Mouse (Mus musculus) embryonic facial prominence, embryonic 15.5 days (tissue): Measurements from ENCODE around the gene Nol8. TPM values are rescaled to one million over a fixed set of nuclear protein-coding genes. Genes with fewer than 3 reads are reported as not detected.

ENCODE experiments used
- ATAC-seq: fragments of 200-750 bp; cut with Nextera tagmentation; 2 replicates; pipeline ENCODE4 v1.8.0; 2017; ENCODE audit warnings: low read depth, moderate TSS enrichment; ENCODE audit not compliant: insufficient number of reproducible peaks, low FRiP score, low TSS enrichment
- H3K27ac ChIP-seq: fragments of 300-500 bp; sonication (generic); replicated peaks from 2 replicates; pipeline ENCODE4 v1.5.1; 2015; ENCODE audit warnings: mild to moderate bottlenecking, inconsistent platforms
- H3K27me3 ChIP-seq: fragments of 300-500 bp; sonication (generic); 2 replicates; pipeline ENCODE4 v1.6.1; 2015; ENCODE audit warnings: inconsistent platforms
- H3K36me3 ChIP-seq: fragments of 300-500 bp; sonication (generic); 2 replicates; pipeline ENCODE4 v1.6.1; 2015; ENCODE audit warnings: mild to moderate bottlenecking, inconsistent platforms
- H3K4me1 ChIP-seq: fragments of 300-500 bp; sonication (generic); 2 replicates; pipeline ENCODE4 v1.6.1; 2015; ENCODE audit warnings: inconsistent platforms
- H3K4me2 ChIP-seq: fragments of 300-500 bp; sonication (generic); replicated peaks from 2 replicates; pipeline ENCODE4 v1.6.1; 2015; ENCODE audit warnings: mild to moderate bottlenecking, inconsistent platforms
- H3K4me3 ChIP-seq: fragments of 300-500 bp; sonication (generic); replicated peaks from 2 replicates; pipeline ENCODE4 v1.5.1; 2015; ENCODE audit warnings: mild to moderate bottlenecking, inconsistent platforms
- H3K9ac ChIP-seq: fragments of 300-500 bp; sonication (generic); 2 replicates; pipeline ENCODE4 v1.6.1; 2015; ENCODE audit warnings: inconsistent platforms
- H3K9me3 ChIP-seq: fragments of 300-500 bp; sonication (generic); replicated peaks from 2 replicates; pipeline ENCODE4 v1.6.1; 2016; ENCODE audit warnings: inconsistent platforms
- WGBS: fragments of 180-500 bp; shearing (Covaris S2); methylation state at CpG from one replicate; pipeline ENCODE4 v1.1.7; 2015; 5-methylcytosine and 5-hydroxymethylcytosine counted together
- polyA plus RNA-seq: library from polyadenylated mRNA; unstranded; fragments of >200 nt; fragmentation: Nextera tagmentation; extraction: Ambion mirVana; gene quantifications from 2 replicates; pipeline ENCODE4 v1.2.1, GENCODE M21; 2015

The Nol8 gene
- polyA plus RNA-seq, 1 experiment from 2014 or later: 12.9 TPM

DNA sequence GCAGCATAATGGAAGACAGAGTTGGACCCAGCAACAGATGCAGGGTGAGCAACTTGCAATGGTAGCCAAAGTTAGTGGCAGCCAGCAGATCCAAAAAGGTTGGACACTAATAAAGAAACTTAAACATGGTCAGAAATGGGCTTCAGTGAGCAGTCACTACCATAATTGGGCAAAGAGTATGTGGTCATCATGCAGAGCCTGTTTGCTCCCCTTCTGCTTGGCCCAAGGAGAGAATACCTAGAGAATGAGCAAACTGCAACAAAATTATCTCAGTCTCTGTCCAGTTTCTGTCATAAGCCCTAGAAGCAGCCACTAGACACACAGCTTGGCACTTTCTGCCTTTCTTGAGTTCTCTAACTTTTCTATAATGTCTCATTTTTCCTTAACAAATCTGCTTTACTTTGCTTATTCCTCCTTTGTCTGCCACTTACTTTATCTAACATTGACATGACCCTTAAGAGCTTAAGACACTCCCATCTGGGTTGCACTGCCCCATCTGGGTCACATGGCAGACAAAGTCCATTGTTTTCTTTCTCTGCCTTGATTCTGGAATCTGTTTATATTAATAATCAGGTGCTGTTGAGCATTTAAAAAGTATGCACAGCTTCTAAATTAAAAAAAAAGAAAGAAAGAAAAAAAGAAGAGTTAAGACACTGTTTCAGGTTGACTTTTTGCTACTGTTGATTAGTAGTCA lies 9.1 kb upstream of the Nol8 start:
- no peak overlapping the region for H3K9ac ChIP-seq
- H3K4me3 ChIP-seq: no peak overlapping the region
- no peak for ATAC-seq
- H3K9me3 ChIP-seq: no peaks in the 10 kb centered on the region
- no peak overlapping the region for H3K4me2 ChIP-seq
- no peaks in the 10 kb centered on the region for H3K36me3 ChIP-seq
- H3K27ac ChIP-seq: no peak overlapping the region; the same call in 1 of the 2 replicates
- no peaks in the 10 kb centered on the region for H3K4me1 ChIP-seq
- H3K27me3 ChIP-seq: no peaks in the 10 kb centered on the region

DNA sequence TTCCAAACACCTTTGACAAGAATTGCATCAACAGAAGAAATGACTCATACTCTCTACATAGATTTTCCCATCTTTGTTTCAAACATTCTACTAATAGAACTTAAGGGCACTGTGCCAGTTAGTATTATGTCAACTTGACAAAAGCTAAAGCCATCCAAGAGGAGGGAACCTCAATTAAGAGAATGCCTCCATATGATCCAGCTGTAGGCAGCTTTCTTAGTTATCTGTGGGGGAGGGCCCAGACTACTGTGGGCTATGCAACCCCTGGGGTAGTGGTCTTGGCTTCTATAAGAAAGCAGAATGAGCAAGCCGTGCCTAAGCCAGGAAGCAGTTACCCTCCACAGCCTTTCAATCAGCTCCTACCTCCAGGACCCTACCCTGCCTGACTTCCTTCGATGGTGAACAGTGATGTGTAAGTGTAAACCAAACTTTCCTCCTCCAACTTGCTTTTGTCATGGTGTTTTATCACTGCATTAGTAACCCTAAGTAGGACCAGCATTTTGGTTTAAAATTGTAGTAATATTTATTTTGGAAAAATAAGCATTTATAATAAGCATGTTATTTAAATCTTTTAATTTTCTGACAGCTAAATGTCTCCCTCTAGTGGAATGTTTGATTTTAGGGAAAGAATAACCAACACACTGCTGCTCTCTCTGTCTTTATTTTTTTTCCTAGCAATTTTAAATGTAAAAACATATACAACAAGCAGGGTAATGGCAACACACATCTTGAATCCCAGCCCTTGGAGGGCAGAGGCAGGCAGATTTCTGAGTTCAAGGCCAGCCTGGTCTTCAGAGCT lies 7.9 kb upstream of the Nol8 start:
- Histone ChIP-seq H3K4me3 (no peak overlapping the region), H3K27me3 (no peaks in the 10 kb centered on the region), H3K4me2 (no peak overlapping the region), H3K4me1 (no peaks in the 10 kb centered on the region), H3K9ac (no peak overlapping the region), H3K36me3 (no peaks in the 10 kb centered on the region), H3K27ac (no peak overlapping the region; the same call in 1 of the 2 replicates), H3K9me3 (no peaks in the 10 kb centered on the region)
- ATAC-seq: no peak
- 39% methylated on average over 2 of the region's 2 CpGs for WGBS

DNA sequence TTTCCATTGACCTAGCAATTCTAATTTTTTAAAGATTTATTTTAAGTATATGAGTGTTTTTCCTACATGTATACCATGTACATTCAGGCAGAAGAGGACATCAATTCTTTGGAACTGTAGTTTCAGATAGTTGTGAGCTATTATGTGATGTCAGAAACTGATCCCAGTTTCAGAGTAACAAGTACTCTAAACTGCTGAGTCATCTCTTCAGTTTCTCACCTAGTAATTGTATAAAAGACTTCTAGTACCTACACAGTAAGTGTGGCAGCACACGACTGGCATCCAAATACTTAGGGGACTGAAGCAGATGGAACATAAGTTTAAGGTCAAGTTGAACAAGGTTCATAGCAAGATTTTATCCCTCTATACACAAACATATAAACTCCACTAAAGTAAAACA lies 6.9 kb upstream of the Nol8 start:
- no peak for ATAC-seq
- H3K4me2 ChIP-seq: no peak overlapping the region

DNA sequence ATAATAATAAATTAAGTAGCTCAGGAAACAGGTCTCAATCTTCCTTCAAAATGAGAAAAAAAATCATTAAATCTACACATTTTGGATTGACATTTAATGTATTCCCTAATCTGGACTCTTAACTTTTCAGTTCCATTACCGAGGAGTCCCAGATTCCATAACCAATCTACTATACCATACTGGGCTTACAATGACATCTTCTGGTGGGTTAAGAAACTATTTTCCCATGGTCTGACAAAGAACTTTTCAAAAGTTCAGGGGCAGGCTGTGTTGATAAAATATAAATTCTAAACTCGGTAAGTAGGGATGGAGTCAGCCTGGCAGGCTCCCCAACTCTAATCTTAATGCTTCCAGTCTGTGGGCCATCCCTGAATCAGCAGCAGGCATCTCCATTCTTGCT lies 1.7 kb upstream of the Nol8 start:
- Histone ChIP-seq H3K27me3 (no peaks in the 10 kb centered on the region), H3K27ac (no peak overlapping the region), H3K9me3 (no peaks in the 10 kb centered on the region), H3K4me1 (peaks cover 18% of the 10 kb centered on the region), H3K4me3 (peak overlapping the region; percentile 71), H3K4me2 (peak overlapping the region; percentile 91), H3K36me3 (peaks cover 5% of the 10 kb centered on the region; the same call in 1 of the 2 replicates), H3K9ac (no peak overlapping the region)
- 25% methylated on average over 2 of the region's 2 CpGs for WGBS
- no peak for ATAC-seq

More for the DNA sequence above, 6.9 kb upstream of the Nol8 start:
- no peak overlapping the region for H3K27ac ChIP-seq
- H3K4me1 ChIP-seq: no peaks in the 10 kb centered on the region
- H3K9me3 ChIP-seq: no peaks in the 10 kb centered on the region
- H3K9ac ChIP-seq: no peak overlapping the region
- H3K27me3 ChIP-seq: no peaks in the 10 kb centered on the region
- WGBS: 84% methylated on average over 1 of the region's 1 CpGs
- H3K4me3 ChIP-seq: no peak overlapping the region
- H3K36me3 ChIP-seq: no peaks in the 10 kb centered on the region

DNA sequence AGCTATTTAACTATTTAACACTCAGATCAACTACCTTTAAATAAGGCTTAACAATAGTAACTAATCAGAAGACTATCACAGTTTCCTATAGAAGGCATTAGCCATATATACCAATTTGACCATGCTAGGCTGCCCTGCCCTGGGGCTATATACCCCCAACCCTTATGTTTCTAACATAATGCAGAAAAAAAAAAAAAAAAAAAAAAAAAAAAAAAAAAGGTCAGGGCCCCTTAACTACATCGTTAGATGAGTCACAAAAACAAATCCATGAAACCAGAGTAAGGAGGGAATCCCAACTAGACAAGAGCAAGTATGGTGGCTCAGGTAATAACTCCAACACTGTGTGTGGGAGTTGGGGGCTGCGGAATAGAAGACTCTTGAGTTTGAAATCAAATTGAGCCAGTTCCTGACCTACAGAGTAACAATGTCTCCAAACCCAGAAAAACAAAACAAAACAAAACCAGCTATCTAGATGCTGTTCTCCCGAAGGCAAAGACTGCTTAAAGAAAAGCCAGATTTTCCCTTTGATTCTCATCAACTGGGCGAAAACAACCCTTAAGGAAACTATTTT lies 1.0 kb upstream of the Nol8 start:
- no peaks in the 10 kb centered on the region for H3K27me3 ChIP-seq
- H3K4me1 ChIP-seq: peaks cover 18% of the 10 kb centered on the region
- 0 out of 2 replicates have a peak overlapping the region, but pooled peaks have one; percentile 76 for H3K27ac ChIP-seq
- peak overlapping the region; percentile 91 for H3K4me2 ChIP-seq
- peak overlapping the region; percentile 35 for H3K9ac ChIP-seq
- no peaks in the 10 kb centered on the region for H3K9me3 ChIP-seq
- peaks cover 6% of the 10 kb centered on the region; the same call in 1 of the 2 replicates for H3K36me3 ChIP-seq
- peak overlapping the region; percentile 71 for H3K4me3 ChIP-seq
- WGBS: 0% methylated on average over 4 of the region's 4 CpGs
- ATAC-seq: no peak

DNA sequence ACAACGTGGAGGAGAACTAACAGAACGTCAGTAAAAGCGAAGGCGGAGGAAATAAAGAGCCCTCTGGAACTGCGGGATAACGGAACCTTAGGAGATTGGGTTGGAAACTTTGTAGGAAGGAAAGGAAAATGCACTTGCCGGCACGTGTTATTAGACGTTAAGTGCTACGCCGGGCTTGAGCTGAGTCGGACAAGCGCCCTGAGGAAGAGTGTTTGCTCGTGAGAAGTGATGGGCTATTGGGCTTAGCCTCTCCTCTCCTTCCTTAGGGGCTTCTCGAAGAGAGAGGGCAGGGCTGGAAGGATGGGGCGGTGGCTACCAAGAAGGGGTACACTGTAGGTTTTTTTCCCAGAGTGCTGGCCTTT lies 283 bp downstream of the Nol8 start:
- Histone ChIP-seq H3K36me3 (peaks cover 8% of the 10 kb centered on the region; the same call in 1 of the 2 replicates), H3K4me2 (peak overlapping the region; percentile 91), H3K9ac (peak overlapping the region; percentile 35), H3K27ac (peak overlapping the region; percentile 76; the same call in 1 of the 2 replicates), H3K4me1 (peaks cover 18% of the 10 kb centered on the region), H3K4me3 (peak overlapping the region; percentile 71), H3K27me3 (no peaks in the 10 kb centered on the region), H3K9me3 (no peaks in the 10 kb centered on the region)
- ATAC-seq: peak; percentile 80
- under 1% methylated on average over 16 of the region's 16 CpGs for WGBS

GRCm38 (mm10) chr13:49677793-49678192 lies 24.9 kb downstream of the Nol8 start:
- no peak for ATAC-seq

DNA sequence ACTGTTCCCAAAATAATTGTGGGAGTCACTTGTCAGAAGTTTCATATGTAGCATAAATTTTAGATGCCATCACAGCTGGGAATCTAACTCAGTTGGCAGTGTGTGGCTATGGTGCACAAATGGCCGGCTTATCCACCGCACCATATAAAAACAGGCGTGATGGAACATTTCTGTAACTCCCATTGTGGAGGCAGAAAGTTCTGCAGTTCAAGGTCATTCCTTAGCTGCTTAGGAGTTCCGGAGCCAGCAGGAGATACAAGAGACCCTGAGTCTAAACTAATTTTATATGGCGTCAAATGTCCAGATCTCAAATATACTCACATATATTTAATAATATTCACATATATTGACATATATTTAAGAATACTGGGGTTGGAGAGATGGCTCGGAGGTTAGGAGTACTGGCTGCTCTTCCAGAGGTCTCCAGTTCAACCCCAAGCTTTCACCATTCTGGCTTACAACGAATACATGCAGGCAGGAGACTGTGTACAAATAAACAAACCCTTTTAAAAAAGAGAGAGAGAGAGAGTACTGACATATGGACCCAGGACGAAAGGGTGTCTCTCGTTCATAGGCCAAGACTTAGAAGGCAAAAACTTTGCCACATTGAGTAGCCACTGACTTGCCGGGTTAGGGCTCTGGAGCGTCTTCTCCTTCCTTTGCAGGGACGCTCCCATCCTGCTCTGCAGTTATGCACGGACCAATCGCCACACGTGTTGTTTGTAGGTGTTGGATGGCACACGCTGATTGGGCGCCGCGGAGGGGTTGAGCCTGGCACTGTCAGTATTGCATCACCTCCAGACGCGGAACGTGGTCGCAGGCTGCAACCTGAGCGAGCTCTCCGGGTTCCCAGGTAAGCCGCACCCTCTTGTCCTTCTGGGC lies 28.7 kb downstream of the Nol8 start, which contains the start of gene Iars:
Iars (plus strand) TSS at position 750 of the 882 bp plus-strand sequence.
- WGBS: 6% methylated on average over 26 of the region's 26 CpGs
- Histone ChIP-seq H3K4me2 (peak within 1 kb of the TSS; percentile 78), H3K4me3 (peak within 1 kb of the TSS; percentile 96), H3K4me1 (peaks cover 12% of the 10 kb centered on the region), H3K9me3 (no peaks in the 10 kb centered on the region), H3K36me3 (peaks cover 5% of the 10 kb centered on the region), H3K9ac (peak within 1 kb of the TSS; percentile 75), H3K27ac (peak within 1 kb of the TSS; percentile 79), H3K27me3 (no peaks in the 10 kb centered on the region)
- ATAC-seq: peak; percentile 99

More at GRCm38 (mm10) chr13:49677793-49678192, 24.9 kb downstream of the Nol8 start:
- Histone ChIP-seq H3K27ac (no peak overlapping the region), H3K4me3 (no peak overlapping the region), H3K27me3 (no peaks in the 10 kb centered on the region), H3K4me2 (no peak overlapping the region), H3K36me3 (peaks cover 19% of the 10 kb centered on the region), H3K9me3 (no peaks in the 10 kb centered on the region), H3K9ac (no peak overlapping the region), H3K4me1 (peaks cover 4% of the 10 kb centered on the region)
- 86% methylated on average over 2 of the region's 2 CpGs for WGBS

DNA sequence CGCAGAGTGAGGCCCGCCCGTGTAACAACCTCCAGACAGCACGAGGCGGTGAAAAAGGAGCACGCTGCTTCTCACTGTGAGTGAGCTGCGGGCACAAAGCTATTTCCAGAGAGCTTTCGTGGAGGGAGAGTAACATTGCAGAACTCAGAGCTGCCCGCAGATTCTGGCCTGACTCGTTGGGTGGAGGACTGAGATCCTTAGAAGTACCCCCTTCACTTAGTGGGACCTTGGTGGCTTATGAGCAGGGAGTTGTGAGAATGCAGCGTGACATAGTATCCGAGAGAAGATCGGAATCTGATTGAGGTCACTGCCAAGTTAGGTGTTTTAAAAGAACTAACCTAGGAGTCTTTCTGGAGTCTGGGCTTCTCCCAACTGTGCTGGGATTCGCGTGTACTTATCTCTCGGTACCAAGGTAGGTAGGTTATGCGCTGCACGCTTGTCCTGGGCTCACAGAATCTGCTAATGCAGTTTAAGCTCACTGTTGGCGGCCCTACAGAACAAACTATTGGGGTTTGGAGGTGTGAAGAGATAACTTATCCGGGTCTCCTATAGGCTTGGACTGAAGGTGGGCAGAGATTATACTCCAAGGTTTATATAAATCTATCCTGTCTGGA lies 29.5 kb downstream of the Nol8 start:
- no peak for ATAC-seq
- Histone ChIP-seq H3K4me3 (peak overlapping the region; percentile 96), H3K27me3 (no peaks in the 10 kb centered on the region), H3K4me1 (peaks cover 12% of the 10 kb centered on the region), H3K4me2 (peak overlapping the region; percentile 78), H3K9me3 (no peaks in the 10 kb centered on the region), H3K27ac (peak overlapping the region; percentile 79), H3K36me3 (peaks cover under 1% of the 10 kb centered on the region), H3K9ac (peak overlapping the region; percentile 75)
- under 1% methylated on average over 20 of the region's 20 CpGs for WGBS

DNA sequence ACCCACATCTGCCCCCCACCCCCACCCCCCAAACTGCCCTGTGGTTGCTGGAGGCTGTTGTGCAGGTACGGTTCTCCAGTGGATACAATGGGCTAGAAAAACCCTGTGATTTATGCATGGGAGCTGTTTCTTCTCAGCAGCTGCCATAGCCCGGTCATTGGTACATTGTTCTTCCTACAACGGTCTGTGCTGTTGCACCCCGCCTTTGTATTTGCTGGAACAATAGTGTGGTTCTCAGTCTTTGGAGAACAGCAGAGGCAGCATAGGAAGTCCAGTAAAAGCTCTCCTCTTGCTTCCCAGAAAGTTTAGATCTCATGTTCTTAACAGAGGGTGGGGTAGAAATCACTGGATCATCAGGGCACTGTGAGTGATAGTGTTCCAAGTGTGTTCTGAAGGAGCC lies 31.4 kb downstream of the Nol8 start:
- H3K36me3 ChIP-seq: peaks cover 17% of the 10 kb centered on the region; the same call in 1 of the 2 replicates
- no peak for ATAC-seq
- no peaks in the 10 kb centered on the region for H3K9me3 ChIP-seq
- peaks cover 12% of the 10 kb centered on the region for H3K4me1 ChIP-seq
- no peaks in the 10 kb centered on the region for H3K27me3 ChIP-seq
- no peak overlapping the region for H3K9ac ChIP-seq
- 92% methylated on average over 4 of the region's 4 CpGs for WGBS
- H3K4me3 ChIP-seq: no peak overlapping the region
- no peak overlapping the region for H3K4me2 ChIP-seq
- no peak overlapping the region for H3K27ac ChIP-seq
